Mouse (Mus musculus) limb, embryonic 11.5 days (tissue): ENCODE results near the gene Cstb. TPM values are rescaled to one million over a fixed set of nuclear protein-coding genes. Genes with fewer than 3 reads are reported as not detected.

Source experiments
- ATAC-seq: fragments of 200-750 bp; cut with Nextera tagmentation; 2 replicates; pipeline ENCODE4 v1.8.0; 2017; ENCODE audit warnings: low read depth; ENCODE audit not compliant: insufficient number of reproducible peaks, low FRiP score, low TSS enrichment
- DNase-seq: peaks from one replicate; pipeline ENCODE4 v3.0.0-alpha.2; 2015; ENCODE audit warnings: low spot score
- H3K27ac ChIP-seq: fragments of 300-500 bp; sonication (generic); replicated peaks from 2 replicates; pipeline ENCODE4 v1.5.1; 2014; ENCODE audit warnings: low read depth, mild to moderate bottlenecking, low read length
- H3K27me3 ChIP-seq: fragments of 300-500 bp; sonication (generic); 2 replicates; pipeline ENCODE4 v1.6.1; 2014; ENCODE audit warnings: mild to moderate bottlenecking, low read length, mixed read lengths; ENCODE audit not compliant: control insufficient read depth, insufficient read depth
- H3K36me3 ChIP-seq: fragments of 300-500 bp; sonication (generic); 2 replicates; pipeline ENCODE4 v1.6.1; 2014; ENCODE audit warnings: mild to moderate bottlenecking, low read length, moderate library complexity, mixed read lengths; ENCODE audit not compliant: control insufficient read depth, insufficient read depth
- H3K4me1 ChIP-seq: fragments of 300-500 bp; sonication (generic); 2 replicates; pipeline ENCODE4 v1.6.1; 2014; ENCODE audit warnings: low read length, mixed read lengths; ENCODE audit not compliant: control insufficient read depth, insufficient read depth
- H3K4me2 ChIP-seq: fragments of 300-500 bp; sonication (generic); 2 replicates; pipeline ENCODE4 v1.6.1; 2014; ENCODE audit warnings: low read depth, mild to moderate bottlenecking, moderate library complexity; ENCODE audit not compliant: severe bottlenecking
- H3K4me3 ChIP-seq: fragments of 300-500 bp; sonication (generic); 2 replicates; pipeline ENCODE4 v1.5.1; 2014; ENCODE audit warnings: low read depth, low read length
- H3K9ac ChIP-seq: fragments of 300-500 bp; sonication (generic); 2 replicates; pipeline ENCODE4 v1.6.1; 2014; ENCODE audit warnings: mild to moderate bottlenecking, low read length
- H3K9me3 ChIP-seq: fragments of 300-500 bp; sonication (generic); 2 replicates; pipeline ENCODE4 v1.6.1; 2016; ENCODE audit warnings: low read length; ENCODE audit not compliant: control insufficient read depth
- WGBS: fragments of 180-500 bp; shearing (Covaris S2); extraction: QIAGEN DNeasy Blood & Tissue Kit; methylation state at CpG from one replicate; pipeline ENCODE4 v1.1.7; 2014; 5-methylcytosine and 5-hydroxymethylcytosine counted together
- polyA plus RNA-seq: library from polyadenylated mRNA; unstranded; fragments of >200 nt; fragmentation: Nextera tagmentation; extraction: Ambion mirVana; gene quantifications from 2 replicates; pipeline ENCODE4 v1.2.1, GENCODE M21; 2014

Gene Cstb
- polyA plus RNA-seq, 1 experiment from 2014 or later: 169 TPM

- Histone ChIP-seq H3K4me2 (no peak overlapping the region), H3K9me3 (no peaks in the 10 kb centered on the region), H3K4me1 (peaks cover 9% of the 10 kb centered on the region), H3K27ac (no peak overlapping the region; the same call in 1 of the 2 replicates), H3K36me3 (no peaks in the 10 kb centered on the region), H3K27me3 (no peaks in the 10 kb centered on the region), H3K4me3 (no peak overlapping the region), H3K9ac (no peak overlapping the region)
- 71% methylated on average over 5 of the region's 5 CpGs for WGBS
- DNase-seq: no peak
- no peak for ATAC-seq
Measured at GRCm38 (mm10) chr10:78458348-78459111, 33.1 kb downstream of the Cstb start.

DNA sequence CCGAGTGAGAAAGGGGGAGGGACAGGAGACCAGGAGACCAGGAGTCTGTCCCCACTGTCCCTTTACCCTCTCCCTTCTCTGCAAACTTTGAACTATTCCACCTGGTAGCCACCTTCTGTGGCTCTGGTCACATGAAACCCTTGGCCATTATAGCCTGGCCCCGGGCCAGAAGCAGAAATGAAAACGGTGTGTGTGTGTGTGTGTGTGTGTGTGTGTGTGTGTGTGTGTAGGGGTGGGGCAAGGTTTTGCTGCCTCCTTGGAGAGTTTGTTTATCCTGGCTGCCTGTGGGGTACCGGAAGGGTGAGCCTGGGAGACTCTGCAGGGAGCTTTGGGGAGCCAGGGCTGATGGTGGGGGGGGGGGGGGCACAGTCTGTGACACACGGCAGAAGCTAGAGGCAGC is 35.0 kb downstream of the Cstb start:
- no peak overlapping the region for H3K4me3 ChIP-seq
- H3K4me1 ChIP-seq: peaks cover 15% of the 10 kb centered on the region
- 37% methylated on average over 5 of the region's 5 CpGs for WGBS
- no peaks in the 10 kb centered on the region for H3K36me3 ChIP-seq
- DNase-seq: no peak
- no peaks in the 10 kb centered on the region for H3K27me3 ChIP-seq
- ATAC-seq: no peak
- no peak overlapping the region for H3K9ac ChIP-seq
- H3K4me2 ChIP-seq: no peak overlapping the region
- no peaks in the 10 kb centered on the region for H3K9me3 ChIP-seq
- H3K27ac ChIP-seq: no peak overlapping the region

GRCm38 (mm10) chr10:78461767-78462166 is 36.3 kb downstream of the Cstb start:
- Histone ChIP-seq H3K27ac (no peak overlapping the region), H3K36me3 (no peaks in the 10 kb centered on the region), H3K4me2 (no peak overlapping the region), H3K4me1 (peaks cover 15% of the 10 kb centered on the region), H3K27me3 (no peaks in the 10 kb centered on the region), H3K9ac (no peak overlapping the region), H3K9me3 (no peaks in the 10 kb centered on the region), H3K4me3 (no peak overlapping the region)
- no peak for ATAC-seq
- 80% methylated on average over 4 of the region's 4 CpGs for WGBS
- no peak for DNase-seq

GRCm38 (mm10) chr10:78462945-78463768 is 37.7 kb downstream of the Cstb start:
- no peak overlapping the region for H3K27ac ChIP-seq
- peak overlapping the region; percentile 99; the same call in 1 of the 2 replicates for H3K4me2 ChIP-seq
- no peaks in the 10 kb centered on the region for H3K9me3 ChIP-seq
- peaks cover 7% of the 10 kb centered on the region for H3K4me1 ChIP-seq
- H3K4me3 ChIP-seq: no peak overlapping the region
- WGBS: 89% methylated on average over 8 of the region's 8 CpGs
- no peaks in the 10 kb centered on the region for H3K36me3 ChIP-seq
- H3K9ac ChIP-seq: no peak overlapping the region
- no peak for DNase-seq
- no peak for ATAC-seq
- H3K27me3 ChIP-seq: no peaks in the 10 kb centered on the region

GRCm38 (mm10) chr10:78463769-78464167 is 38.3 kb downstream of the Cstb start:
- WGBS: 83% methylated on average over 3 of the region's 3 CpGs

DNA sequence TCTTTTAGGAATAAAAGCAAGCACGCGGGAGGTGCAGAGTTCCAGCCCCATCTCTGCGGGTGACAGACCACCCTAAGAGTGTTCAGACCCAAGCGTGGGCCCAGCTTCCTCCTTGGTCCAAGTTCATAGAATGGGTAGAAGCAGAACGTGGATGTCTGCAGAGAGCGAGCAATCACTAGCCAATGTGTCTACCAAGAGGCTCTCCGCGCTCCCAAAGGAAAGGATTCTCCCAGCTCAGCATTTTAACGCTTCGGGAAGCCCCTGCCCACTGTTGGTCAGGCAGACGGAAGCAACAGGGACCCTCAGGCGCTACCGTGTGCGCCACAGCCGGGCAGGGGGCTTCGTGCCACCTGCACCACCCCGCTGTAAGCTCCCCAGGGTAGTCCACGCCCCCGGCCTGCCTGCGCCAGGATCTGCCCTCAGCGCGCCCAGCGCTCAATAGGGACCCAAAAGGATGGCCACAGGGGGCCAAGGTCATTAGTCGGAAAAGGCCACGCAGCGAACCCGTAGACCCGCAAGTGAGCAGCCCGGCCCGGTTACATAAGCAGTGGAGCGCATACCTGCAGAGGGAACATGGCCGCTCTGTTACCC is 38.8 kb downstream of the Cstb start:
- Histone ChIP-seq H3K4me1 (peaks cover 7% of the 10 kb centered on the region), H3K9me3 (no peaks in the 10 kb centered on the region), H3K4me2 (peak overlapping the region; percentile 99), H3K36me3 (no peaks in the 10 kb centered on the region), H3K27ac (no peak overlapping the region), H3K9ac (peak overlapping the region; percentile 74), H3K4me3 (peak overlapping the region; percentile 57), H3K27me3 (no peaks in the 10 kb centered on the region)
- ATAC-seq (no peak), DNase-seq (no peak)
- WGBS: 1% methylated on average over 32 of the region's 32 CpGs

More at GRCm38 (mm10) chr10:78463769-78464167, 38.3 kb downstream of the Cstb start:
- DNase-seq: no peak
- no peak overlapping the region for H3K27ac ChIP-seq
- no peaks in the 10 kb centered on the region for H3K36me3 ChIP-seq
- peak overlapping the region; percentile 57 for H3K4me3 ChIP-seq
- peak overlapping the region; percentile 99 for H3K4me2 ChIP-seq
- no peak for ATAC-seq
- H3K27me3 ChIP-seq: no peaks in the 10 kb centered on the region
- peaks cover 7% of the 10 kb centered on the region for H3K4me1 ChIP-seq
- no peaks in the 10 kb centered on the region for H3K9me3 ChIP-seq
- H3K9ac ChIP-seq: no peak overlapping the region

- H3K9me3 ChIP-seq: no peaks in the 10 kb centered on the region
- DNase-seq (peak; percentile 91), ATAC-seq (peak; percentile 91)
- no peaks in the 10 kb centered on the region for H3K36me3 ChIP-seq
- H3K4me2 ChIP-seq: peak within 1 kb of the TSS; percentile 99
- H3K4me3 ChIP-seq: peak within 1 kb of the TSS; percentile 57
- H3K4me1 ChIP-seq: peaks cover 7% of the 10 kb centered on the region
- H3K27me3 ChIP-seq: no peaks in the 10 kb centered on the region
- peak within 1 kb of the TSS; percentile 74 for H3K9ac ChIP-seq
- H3K27ac ChIP-seq: no peak within 1 kb of the TSS
- WGBS: under 1% methylated on average over 35 of the region's 35 CpGs
Measured at GRCm38 (mm10) chr10:78464792-78465207, 39.3 kb downstream of the Cstb start, which contains the start of gene Pdxk. Pdxk (minus strand) TSS chr10:78464975.

DNA sequence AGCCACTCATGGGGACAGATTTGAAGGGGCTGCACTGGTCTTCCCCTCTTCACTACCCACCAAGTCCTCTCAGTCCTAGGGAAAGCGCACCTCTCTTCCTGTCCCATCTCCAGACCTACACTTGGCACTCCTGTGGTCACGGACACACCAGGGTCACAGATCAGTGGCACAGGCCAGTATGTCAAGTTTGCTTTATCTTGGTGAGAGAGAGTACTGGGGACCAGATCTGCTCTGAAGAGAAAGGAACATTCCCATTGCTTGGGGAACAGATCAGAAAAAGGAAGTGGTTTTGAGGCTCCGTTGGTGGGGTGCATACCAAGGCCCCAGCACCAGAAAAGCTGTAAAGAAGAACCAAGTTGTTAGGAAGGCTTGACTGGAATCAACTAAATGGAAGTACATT is 40.0 kb downstream of the Cstb start:
- 79% methylated on average over 3 of the region's 3 CpGs for WGBS
- no peak for DNase-seq

More for the DNA sequence above, 40.0 kb downstream of the Cstb start:
- H3K4me3 ChIP-seq: no peak overlapping the region
- no peaks in the 10 kb centered on the region for H3K27me3 ChIP-seq
- no peak overlapping the region for H3K27ac ChIP-seq
- H3K4me2 ChIP-seq: no peak overlapping the region
- no peaks in the 10 kb centered on the region for H3K36me3 ChIP-seq
- H3K9me3 ChIP-seq: no peaks in the 10 kb centered on the region
- no peak overlapping the region for H3K9ac ChIP-seq
- ATAC-seq: peak; percentile 13; the same call in 1 of the 2 replicates
- H3K4me1 ChIP-seq: peaks cover 7% of the 10 kb centered on the region
